Mouse (Mus musculus): ENCODE results near the gene Chrnb1. TPM values are rescaled to one million over a fixed set of nuclear protein-coding genes. Genes with fewer than 3 reads are reported as not detected.

The Chrnb1 gene
- total RNA-seq, 2 experiments from 2014 or later = 0.66 to 0.81 TPM

- DNase-seq (ENCODE audit: low spot score in 2 of 2) = no peak
- intact Hi-C loops (cut with DNase I) = no loop called here
Measured at GRCm38 (mm10) chr11:69806378-69806777, 10.6 kb upstream of the Chrnb1 start.

DNA sequence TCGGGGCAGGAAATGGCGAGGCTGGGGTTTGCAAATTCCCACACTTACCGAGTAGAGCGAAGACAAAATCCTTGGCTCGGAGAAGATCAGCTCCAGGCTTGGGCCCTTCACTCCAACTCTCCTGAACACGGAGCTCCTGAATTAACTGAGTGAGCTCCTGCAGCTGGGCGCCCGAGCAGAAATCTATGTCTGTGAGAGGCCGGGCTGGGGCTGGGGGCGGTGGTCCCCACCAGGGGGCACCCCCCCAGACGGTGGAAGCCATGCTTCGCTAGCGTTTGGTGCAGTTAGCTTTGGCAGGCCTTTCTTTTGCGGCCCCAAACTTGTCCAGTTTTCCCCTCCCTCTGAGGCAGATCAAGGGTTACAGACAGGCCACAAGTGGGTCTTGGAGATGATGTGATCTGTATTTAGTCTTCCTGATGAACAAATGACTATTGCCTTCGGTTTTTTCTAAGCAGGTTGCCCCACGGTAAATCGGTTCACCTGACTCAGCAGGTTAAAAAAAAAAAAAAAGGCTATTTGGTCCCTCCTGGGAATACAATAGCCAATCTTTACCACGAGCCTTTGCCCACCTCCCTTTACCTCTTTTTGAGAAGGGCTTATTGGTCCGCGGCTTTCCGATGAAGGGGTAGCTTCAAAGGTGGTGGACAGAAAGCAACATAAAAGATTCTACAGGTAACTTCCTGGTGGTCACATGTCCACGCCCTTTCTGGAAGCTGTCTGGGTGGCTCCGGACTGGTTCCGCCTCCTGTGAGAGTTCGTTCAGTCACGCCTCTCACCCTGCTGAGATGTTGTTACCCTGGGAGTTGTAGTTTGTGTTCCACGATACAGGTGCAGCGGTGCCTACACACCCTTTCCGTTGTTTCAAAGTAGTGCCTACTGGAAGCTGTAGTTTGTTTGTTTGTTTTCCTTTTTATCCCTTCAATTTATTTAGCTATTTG, 9.5 kb upstream of the Chrnb1 start, which contains the start of gene Tmem102:
Gene Tmem102 (minus strand): TSS at position 653 of the 938 bp plus-strand sequence.
- no peak for DNase-seq (ENCODE audit: low spot score in 2 of 2)
- intact Hi-C loops (cut with DNase I) = loop anchor here (5.0 kb wide), 1 partner anchor 72 kb away; the partner anchor contains the start of gene Tmem95

DNA sequence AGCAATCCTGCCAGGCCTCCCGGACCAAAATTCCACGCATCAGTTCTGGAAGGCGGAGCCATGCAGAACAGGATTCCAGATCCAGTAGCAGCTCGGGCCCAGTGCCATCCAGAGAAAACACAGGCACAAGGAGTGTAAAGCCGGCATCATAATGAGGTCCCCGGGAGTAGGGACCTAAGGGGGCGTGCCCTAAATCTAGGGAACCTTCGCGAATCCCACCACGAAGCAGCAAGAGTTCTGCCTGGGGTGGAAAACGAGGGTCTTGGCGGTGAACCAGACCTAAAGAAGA, 8.9 kb upstream of the Chrnb1 start:
- DNase-seq (ENCODE audit: low spot score in 2 of 2) = no peak
- intact Hi-C loops (cut with DNase I) = loop anchor here (5.0 kb wide), 1 partner anchor 73 kb away; the partner anchor contains the start of gene Tmem95

DNA sequence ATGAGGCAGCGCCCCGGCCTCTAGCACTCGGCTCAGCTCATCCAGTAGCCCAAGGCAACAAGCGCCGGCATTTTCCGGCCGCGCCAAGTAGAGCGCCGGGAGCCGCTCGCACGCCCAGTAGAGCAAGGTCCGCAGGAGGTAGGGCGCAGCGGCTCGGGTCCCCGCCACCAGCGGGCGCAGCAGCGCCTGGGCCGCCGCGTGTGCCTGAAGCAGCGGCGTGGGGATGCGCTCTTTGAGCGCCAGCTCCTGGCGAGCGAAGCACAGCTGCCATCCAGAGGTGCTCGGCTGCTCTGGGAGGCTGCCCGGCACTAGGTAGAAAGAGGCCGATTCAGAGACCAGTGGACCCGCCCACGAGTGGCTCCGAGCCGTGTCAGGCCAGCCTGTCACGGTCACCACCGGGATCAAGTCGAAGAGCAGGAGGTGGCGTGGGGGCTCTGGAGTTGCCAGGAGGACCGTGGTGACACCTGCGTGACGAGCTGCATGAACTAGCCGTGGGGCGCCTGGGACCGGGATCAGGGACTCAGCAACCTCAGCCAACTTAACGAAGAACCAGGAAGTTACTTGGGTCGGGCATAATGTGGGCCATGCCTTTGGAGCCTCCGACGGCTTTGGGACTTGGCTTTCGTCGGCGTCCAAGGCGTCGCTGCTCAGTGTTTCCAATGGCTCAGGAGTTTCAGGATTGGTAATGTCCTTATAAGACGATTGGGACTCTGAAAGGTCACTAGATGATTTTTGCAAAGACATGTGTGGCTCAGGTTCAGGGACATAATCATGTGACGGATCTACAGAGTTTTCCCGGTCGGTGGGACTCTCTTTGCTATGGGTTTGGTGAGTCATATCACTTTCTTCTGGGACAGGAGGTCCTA, 8.3 kb upstream of the Chrnb1 start:
- DNase-seq (ENCODE audit: low spot score in 2 of 2) = peak; percentile 71
- intact Hi-C loops (cut with DNase I) = loop anchor here (1.0 to 5.0 kb wide), 3 partner anchors 33 to 73 kb away; partner anchors contain the start of genes Nlgn2 and Tmem95

GRCm38 (mm10) chr11:69803328-69803727, 7.6 kb upstream of the Chrnb1 start:
- intact Hi-C loops (cut with DNase I) = loop anchor here (1.0 to 5.0 kb wide), 3 partner anchors 33 to 74 kb away; partner anchors contain the start of genes Nlgn2 and Tmem95
- no peak for DNase-seq (ENCODE audit: low spot score in 2 of 2)

- peak; percentile 72 to 73 for DNase-seq (ENCODE audit: low spot score in 2 of 2)
- intact Hi-C loops (cut with DNase I) = loop anchor here (1.0 to 5.0 kb wide), 3 partner anchors 34 to 75 kb away; partner anchors contain the start of genes Nlgn2 and Tmem95
Measured at GRCm38 (mm10) chr11:69802648-69803105, 6.9 kb upstream of the Chrnb1 start.

DNA sequence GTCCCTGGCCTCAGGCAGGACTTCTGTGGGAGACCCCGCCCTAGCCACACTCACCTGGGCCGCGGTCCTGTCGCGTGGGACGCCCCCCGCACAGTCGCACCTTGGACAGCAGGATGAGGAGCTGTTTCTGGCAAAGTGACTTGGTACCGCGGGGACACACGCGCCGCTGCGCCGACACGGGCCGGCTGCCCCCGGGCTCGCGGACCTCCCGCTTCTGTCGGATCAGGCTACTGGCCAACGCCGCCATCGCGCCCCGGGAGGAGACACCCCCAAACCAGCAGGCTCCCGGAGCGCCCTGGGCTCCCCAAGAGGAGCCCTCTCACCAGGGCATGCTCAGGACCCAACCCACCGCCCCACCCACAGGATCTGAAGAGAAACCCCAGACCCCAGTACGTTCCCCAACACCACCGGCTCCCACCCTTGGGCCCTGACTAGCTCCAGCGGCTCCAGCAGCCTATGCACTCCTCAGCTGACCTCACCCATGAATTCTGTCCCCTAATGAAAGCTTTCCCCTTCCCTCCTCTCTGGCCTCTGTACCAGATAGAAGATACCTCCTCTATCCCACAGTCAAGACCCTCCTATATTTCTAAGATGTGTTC, 5.7 kb upstream of the Chrnb1 start, which contains the start of gene Fgf11:
Gene Fgf11 (minus strand): TSS at position 479 of the 599 bp plus-strand sequence.
- no peak for DNase-seq (ENCODE audit: low spot score in 2 of 2)
- intact Hi-C loops (cut with DNase I) = loop anchor here (5.0 kb wide), 1 partner anchor 76 kb away; the partner anchor contains the start of gene Tmem95

DNA sequence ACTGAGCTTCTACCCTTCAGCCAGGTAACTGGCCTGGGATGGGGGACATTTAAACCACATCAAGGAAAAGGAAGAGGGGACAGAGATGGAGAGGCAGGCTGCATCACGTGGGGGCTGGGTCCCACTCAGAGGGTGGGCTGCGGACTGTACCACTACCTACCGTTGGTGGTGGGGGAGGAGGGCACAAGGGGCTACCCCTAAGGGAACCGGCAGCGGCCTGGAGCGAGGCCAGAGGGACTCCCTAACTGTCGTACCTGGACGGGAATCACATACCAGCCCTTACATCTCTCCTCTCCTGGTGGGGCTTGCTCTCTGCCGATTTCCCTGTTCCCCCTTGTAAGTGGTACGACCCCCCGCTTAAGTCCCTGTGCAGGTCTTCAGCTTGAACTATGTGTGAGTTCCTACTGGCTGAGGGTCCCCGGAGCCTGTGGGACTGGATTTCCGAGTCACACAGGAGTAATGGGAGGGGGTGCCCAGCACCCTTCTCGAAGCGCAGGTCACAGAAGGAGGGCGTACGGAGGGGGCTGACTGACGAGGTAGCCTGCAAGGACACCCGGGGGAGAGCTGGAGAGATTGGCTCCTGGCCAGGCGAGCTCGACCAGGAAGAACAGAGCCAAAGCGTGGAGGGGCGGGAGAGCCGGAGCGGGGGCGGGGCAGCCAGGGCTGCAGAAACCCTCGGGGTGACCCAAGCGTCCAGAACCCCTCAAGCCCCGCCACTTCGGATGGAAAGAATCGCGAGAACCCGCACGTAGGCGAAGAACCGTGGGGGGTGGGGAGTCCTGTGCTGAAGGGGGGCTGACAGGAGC, 4.9 kb upstream of the Chrnb1 start:
- no peak for DNase-seq (ENCODE audit: low spot score in 2 of 2)

GRCm38 (mm10) chr11:69800138-69800391, 4.3 kb upstream of the Chrnb1 start:
- intact Hi-C loops (cut with DNase I) = loop anchor here (5.0 kb wide), 1 partner anchor 77 kb away; the partner anchor contains the start of gene Tmem95

More for the DNA sequence above, 4.9 kb upstream of the Chrnb1 start:
- intact Hi-C loops (cut with DNase I) = loop anchor here (5.0 kb wide), 1 partner anchor 77 kb away; the partner anchor contains the start of gene Tmem95

GRCm38 (mm10) chr11:69799394-69800137, 3.8 kb upstream of the Chrnb1 start:
- intact Hi-C loops (cut with DNase I) = loop anchor here (5.0 kb wide), 1 partner anchor 78 kb away; the partner anchor contains the start of gene Tmem95
- no peak for DNase-seq (ENCODE audit: low spot score in 2 of 2)

More at GRCm38 (mm10) chr11:69800138-69800391, 4.3 kb upstream of the Chrnb1 start:
- DNase-seq (ENCODE audit: low spot score in 2 of 2) = no peak

- intact Hi-C loops (cut with DNase I) = no loop called here
- no peak for DNase-seq (ENCODE audit: low spot score in 2 of 2)
Measured at GRCm38 (mm10) chr11:69797924-69798323, 2.2 kb upstream of the Chrnb1 start.

GRCm38 (mm10) chr11:69795983-69796435, 266 bp upstream of the Chrnb1 start:
- intact Hi-C loops (cut with DNase I) = no loop called here
- no peak for DNase-seq (ENCODE audit: low spot score in 2 of 2)

- no peak for DNase-seq (ENCODE audit: low spot score in 2 of 2)
- intact Hi-C loops (cut with DNase I) = no loop called here
Measured at GRCm38 (mm10) chr11:69793429-69793828, 2.3 kb downstream of the Chrnb1 start.

GRCm38 (mm10) chr11:69791420-69791819, 4.3 kb downstream of the Chrnb1 start:
- no peak for DNase-seq (ENCODE audit: low spot score in 2 of 2)
- intact Hi-C loops (cut with DNase I) = no loop called here

DNA sequence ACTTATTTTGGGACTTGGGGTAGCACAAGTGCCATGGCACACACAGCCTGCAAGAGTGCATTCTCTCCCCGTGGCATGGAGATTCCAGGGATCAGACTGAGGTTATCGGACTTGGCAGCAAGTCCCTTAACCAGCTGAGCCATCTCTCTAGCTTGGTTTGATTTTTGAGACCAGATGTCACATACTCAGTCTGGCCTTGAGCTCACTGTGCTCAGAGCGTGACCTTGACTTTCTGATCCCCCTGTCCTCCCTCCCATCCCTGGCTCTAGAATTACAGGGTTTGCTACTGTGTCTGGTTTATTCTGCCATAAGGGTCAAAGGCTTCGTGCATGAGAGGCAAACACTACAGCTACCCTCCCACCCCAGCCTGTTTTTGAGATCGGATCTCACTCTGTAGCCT, 6.3 kb downstream of the Chrnb1 start:
- DNase-seq (ENCODE audit: low spot score in 2 of 2) = no peak
- intact Hi-C loops (cut with DNase I) = no loop called here

GRCm38 (mm10) chr11:69787306-69787705, 8.4 kb downstream of the Chrnb1 start:
- DNase-seq (ENCODE audit: low spot score in 2 of 2) = no peak
- intact Hi-C loops (cut with DNase I) = no loop called here

GRCm38 (mm10) chr11:69784793-69785272, 10.9 kb downstream of the Chrnb1 start:
- intact Hi-C loops (cut with DNase I) = no loop called here
- no peak for DNase-seq (ENCODE audit: low spot score in 2 of 2)

DNA sequence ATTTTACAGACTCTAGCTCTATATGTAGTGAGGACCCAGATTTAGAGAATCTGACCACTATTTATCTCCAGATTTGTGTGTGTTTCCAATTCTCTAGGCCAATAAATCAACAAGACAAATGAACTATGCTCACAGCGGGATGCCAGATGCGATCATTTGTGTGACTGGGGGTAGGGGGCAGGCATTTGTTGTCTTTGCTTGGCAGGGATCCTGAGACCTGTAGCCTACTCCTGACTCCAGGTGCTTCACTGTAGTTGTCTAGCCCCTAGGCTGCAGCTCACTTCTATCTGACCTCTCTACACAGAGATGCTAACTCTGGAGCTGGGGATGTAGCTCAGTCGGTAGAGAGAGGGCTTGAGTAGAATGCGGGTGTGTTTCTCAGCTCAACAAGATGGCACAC, 13.9 kb downstream of the Chrnb1 start:
- no peak for DNase-seq (ENCODE audit: low spot score in 2 of 2)
- intact Hi-C loops (cut with DNase I) = no loop called here

Data from left cerebral cortex, postnatal 36 days (tissue).